Mouse (Mus musculus) pancreas, adult 10 weeks (tissue): Measurements from ENCODE around the gene Prl3b1. TPM values are rescaled to one million over a fixed set of nuclear protein-coding genes. Genes with fewer than 3 reads are reported as not detected.

Experiments used
- polyA plus RNA-seq: library from polyadenylated mRNA; stranded (reverse); fragments of 350-450 nt; fragmentation: Illumina TruSeq; extraction: RNeasy Lipid Tissue Mini Kit (QIAGEN cat#74804); gene quantifications from one replicate; pipeline ENCODE4 v1.2.3, GENCODE M21; 2015; ENCODE audit warnings: low read depth, low replicate concordance; ENCODE audit not compliant: insufficient read depth

Prl3b1 gene
- not detected for polyA plus RNA-seq

GRCm38 (mm10) chr13:27241547-27241946, at the start of gene Prl3b1:
Prl3b1 (plus strand) TSS chr13:27241847.

GRCm38 (mm10) chr13:27196359-27196758, 45.3 kb upstream of the Prl3b1 start, which contains the start of gene Prl3c1:
Prl3c1 (plus strand) TSS chr13:27196659.

GRCm38 (mm10) chr13:27259136-27259535, 17.5 kb downstream of the Prl3b1 start, which contains the start of gene Prl3a1:
Prl3a1 (plus strand) TSS chr13:27259436.

Other genes starting within 250 kb of the Prl3b1 start
- not detected for gene Prl, start 184.3 kb upstream of the Prl3b1 start, polyA plus RNA-seq
- gene Prl3d1, start 147.7 kb upstream of the Prl3b1 start, polyA plus RNA-seq, result not detected
- gene Prl3d2, start 120.1 kb upstream of the Prl3b1 start, polyA plus RNA-seq, result not detected
- not detected for gene Prl3d3, start 85.1 kb upstream of the Prl3b1 start, polyA plus RNA-seq
- gene Prl3c1, start 45.2 kb upstream of the Prl3b1 start, polyA plus RNA-seq, result not detected
- gene Prl3a1, start 17.6 kb downstream of the Prl3b1 start, polyA plus RNA-seq, result not detected
- gene Prl6a1, start 70.8 kb downstream of the Prl3b1 start, polyA plus RNA-seq, result not detected
- not detected for gene Prl8a2, start 103.8 kb downstream of the Prl3b1 start, polyA plus RNA-seq
- gene Prl2b1, start 149.0 kb downstream of the Prl3b1 start, polyA plus RNA-seq, result not detected
- gene Prl8a6, start 196.8 kb downstream of the Prl3b1 start, polyA plus RNA-seq, result not detected